Mouse (Mus musculus): ENCODE measurements around the gene Muc5ac.
A peak's percentile ranks its signal among the peaks of the same experiment; 100 is the strongest.

The Muc5ac gene

GRCm38 (mm10) chr7:141835941-141836340 is 47.2 kb downstream of the Muc5ac start:
- DNase-seq (ENCODE audit: low spot score) = no peak

- DNase-seq (ENCODE audit: low spot score) = no peak
Observed at GRCm38 (mm10) chr7:141836423-141836822, 47.7 kb downstream of the Muc5ac start.

GRCm38 (mm10) chr7:141838779-141839178 is 50.0 kb downstream of the Muc5ac start, which contains the start of gene Muc5b:
TSS of gene Muc5b (plus strand) at chr7:141839070.
- peak; percentile 10 for DNase-seq (ENCODE audit: low spot score)

- DNase-seq (ENCODE audit: low spot score) = no peak
Observed at GRCm38 (mm10) chr7:141840354-141840753, 51.6 kb downstream of the Muc5ac start.

- no peak for DNase-seq (ENCODE audit: low spot score)
Observed at GRCm38 (mm10) chr7:141861046-141861445, 72.3 kb downstream of the Muc5ac start.
